Mouse (Mus musculus) mature B cell (primary cell): ENCODE results near the gene 4933412E24Rik.

ENCODE experiments used
- in situ Hi-C: fragments of 300-500 bp; cut with MboI; formaldehyde crosslinking; loops from 2 replicates; pipeline ENCODE4 v1.14.3; 2019

Gene 4933412E24Rik

DNA sequence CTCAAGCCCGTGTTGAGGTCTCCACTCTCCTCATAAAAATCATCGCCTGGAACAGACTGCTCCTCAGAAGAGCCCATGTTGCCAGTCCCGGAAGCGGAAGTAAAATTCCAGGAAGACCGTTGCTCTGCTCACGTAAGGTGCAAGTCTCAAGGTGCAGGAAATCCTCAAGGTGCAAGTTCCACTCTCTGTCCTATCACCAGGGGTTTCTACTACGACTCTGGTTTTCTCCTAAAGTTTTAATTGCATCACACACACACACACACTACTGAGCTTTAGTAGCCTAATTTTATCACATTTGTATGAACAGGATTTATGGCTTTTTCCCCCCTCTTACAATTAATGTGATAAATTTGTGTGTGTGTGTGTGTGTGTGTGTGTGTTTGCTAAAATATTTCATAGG is at the start of gene 4933412E24Rik:
TSS of gene 4933412E24Rik (minus strand) at position 101 of the 400 bp plus-strand sequence.
- in situ Hi-C loops: no loop called here

DNA sequence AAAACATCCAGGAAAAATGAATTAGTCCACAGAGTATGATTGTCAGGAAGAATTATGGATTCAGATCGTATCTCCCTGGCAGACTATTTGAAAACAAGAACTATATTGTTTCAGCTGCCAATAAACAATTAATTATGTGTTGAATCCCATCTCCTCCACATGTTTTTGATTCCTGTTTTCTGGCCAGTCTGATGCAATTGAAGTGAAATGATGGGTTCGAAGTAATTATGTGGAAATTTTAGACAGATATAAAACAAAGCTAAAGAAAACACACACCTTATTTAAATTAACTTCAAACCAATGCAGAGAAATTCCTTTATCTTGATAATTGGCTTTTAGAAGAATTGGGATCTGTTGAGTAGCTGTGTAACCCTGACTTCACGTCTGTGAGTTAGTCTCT is 14.3 kb upstream of the 4933412E24Rik start:
- in situ Hi-C loops: no loop called here

- in situ Hi-C loops: no loop called here
Observed at GRCm38 (mm10) chr15:60021256-60021655, 4.8 kb upstream of the 4933412E24Rik start.

GRCm38 (mm10) chr15:60010199-60010598 is 6.2 kb downstream of the 4933412E24Rik start:
- in situ Hi-C loops: no loop called here

DNA sequence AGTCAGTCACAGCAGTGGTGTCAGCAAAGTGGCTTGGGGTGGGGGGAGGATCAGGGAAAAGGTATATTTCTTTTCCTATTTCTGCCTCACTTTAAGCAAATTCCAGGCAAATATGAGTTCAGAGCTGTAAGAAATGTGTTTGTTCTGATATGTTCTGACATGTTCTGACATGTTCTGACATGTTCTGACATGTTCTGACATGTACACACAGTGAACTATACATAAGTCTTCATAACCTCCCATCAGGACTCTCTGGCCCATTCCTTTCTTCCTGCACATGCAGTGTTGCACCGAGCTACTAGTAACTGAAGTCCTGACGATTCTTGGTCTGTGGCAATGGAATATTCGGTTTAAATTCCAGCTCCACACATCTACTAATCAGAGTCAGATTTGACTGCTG is 6.8 kb downstream of the 4933412E24Rik start:
- in situ Hi-C loops: no loop called here

GRCm38 (mm10) chr15:59983777-59984176 is 32.6 kb downstream of the 4933412E24Rik start:
- in situ Hi-C loops: no loop called here

- in situ Hi-C loops: no loop called here
Observed at GRCm38 (mm10) chr15:59975310-59975709, 41.1 kb downstream of the 4933412E24Rik start.

DNA sequence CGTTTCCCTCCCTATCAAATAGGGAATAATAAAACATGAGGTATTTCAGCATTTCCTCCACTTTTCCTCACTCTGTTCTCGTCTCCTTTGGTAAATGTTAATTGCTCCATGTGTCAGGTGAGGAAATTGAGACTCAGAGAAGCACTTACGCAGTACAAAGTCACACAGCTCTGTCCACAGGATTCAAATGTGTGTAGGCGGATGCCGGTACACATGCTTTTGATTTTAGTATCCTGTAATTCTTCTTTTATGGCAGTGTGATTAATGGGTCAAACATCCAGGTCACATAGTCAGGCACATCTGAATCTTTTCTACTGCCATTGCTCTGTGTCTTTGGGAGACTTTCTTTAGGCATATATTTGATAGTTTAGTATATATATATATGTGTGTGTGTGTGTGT is 41.8 kb downstream of the 4933412E24Rik start:
- in situ Hi-C loops: no loop called here

GRCm38 (mm10) chr15:59973651-59974519 is 42.5 kb downstream of the 4933412E24Rik start:
- in situ Hi-C loops: no loop called here
